Mouse (Mus musculus) mouse trophoblast stem cell (cell line): Measurements from ENCODE around the gene Hibadh.

ENCODE experiments used
- in situ Hi-C, 2 experiments: fragments of 300-500 bp; cut with MseI, MboI; formaldehyde crosslinking; loops; 2 replicates in 1 of 2; 3 replicates in 1 of 2; pipeline ENCODE4 v1.15.1; 2025

Gene Hibadh

GRCm38 (mm10) chr6:52505777-52506755 lies 134.1 kb downstream of the Hibadh start:
- in situ Hi-C loops: no loop called here

DNA sequence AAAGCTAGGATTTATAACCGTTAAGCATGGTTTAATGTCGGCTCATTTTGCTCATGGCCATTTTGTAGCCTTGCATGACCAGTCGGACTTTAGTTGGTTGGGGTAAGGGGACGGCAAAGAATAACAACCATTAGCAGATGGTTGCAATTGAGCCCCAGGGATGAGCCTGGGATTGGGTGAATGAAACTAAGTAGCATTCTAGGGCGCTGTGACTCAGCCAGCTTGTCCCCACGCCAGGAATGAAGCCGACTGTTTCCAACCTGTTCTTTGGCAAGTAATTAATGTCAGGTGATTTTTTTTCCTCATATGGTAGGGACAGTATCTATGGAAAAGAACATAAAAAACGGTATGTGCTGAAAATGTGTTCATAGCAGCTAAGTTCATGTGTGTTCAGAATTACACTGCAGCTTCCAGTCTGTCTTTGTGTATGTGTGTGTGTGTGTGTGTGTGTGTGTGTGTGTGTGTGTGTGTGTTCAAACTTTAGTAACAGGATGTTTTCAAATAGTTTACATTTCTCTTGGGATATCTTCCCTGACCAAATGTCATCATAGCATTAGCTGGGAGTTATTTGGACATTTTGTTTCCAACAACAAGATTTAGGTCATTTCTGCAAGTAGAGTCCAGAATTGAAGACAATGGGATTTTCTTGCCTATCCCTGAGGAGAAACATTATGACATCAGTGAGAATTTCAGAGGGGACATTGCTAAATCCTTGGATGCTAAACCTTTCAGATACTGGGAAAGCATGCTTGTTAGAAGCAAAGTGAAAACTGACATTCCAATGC lies 135.3 kb downstream of the Hibadh start:
- in situ Hi-C loops: no loop called here

GRCm38 (mm10) chr6:52502986-52503385 lies 137.2 kb downstream of the Hibadh start:
- in situ Hi-C loops: no loop called here

DNA sequence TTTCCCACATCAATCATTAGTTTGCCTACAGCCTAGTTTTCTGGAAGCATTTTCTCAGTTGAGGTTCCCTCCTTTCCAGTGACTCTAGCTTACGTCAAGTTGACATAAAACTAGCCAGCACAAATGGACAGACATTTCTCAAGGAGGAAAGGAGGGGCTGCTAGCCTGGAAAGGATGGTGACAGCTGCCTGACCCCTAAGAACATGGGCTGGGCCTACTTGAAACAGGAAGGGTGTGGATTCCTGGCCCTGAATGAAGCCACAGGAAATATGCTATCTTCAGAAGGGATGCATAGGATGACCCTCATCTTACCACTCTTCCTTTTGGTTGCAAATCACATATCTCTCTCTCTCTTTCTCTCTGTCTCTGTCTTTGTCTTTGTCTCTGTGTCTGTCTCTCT lies 138.7 kb downstream of the Hibadh start:
- in situ Hi-C loops: no loop called here
